Mouse (Mus musculus) forebrain, embryonic 15.5 days (tissue): ENCODE measurements around the gene Gm20661. TPM values are rescaled to one million over a fixed set of nuclear protein-coding genes. Genes with fewer than 3 reads are reported as not detected.

Experiments
- ATAC-seq: fragments of 200-750 bp; cut with Nextera tagmentation; replicated peaks from 2 replicates; pipeline ENCODE4 v1.8.0; 2017; ENCODE audit warnings: mild to moderate bottlenecking, moderate TSS enrichment, moderate library complexity
- H3K27ac ChIP-seq: fragments of 300-500 bp; sonication (generic); replicated peaks from 2 replicates; pipeline ENCODE4 v1.5.1; 2015; ENCODE audit warnings: mild to moderate bottlenecking, inconsistent platforms
- H3K27me3 ChIP-seq: fragments of 300-500 bp; sonication (generic); 2 replicates; pipeline ENCODE4 v1.6.1; 2015; ENCODE audit warnings: inconsistent platforms
- H3K36me3 ChIP-seq: fragments of 300-500 bp; sonication (generic); 2 replicates; pipeline ENCODE4 v1.6.1; 2015; ENCODE audit warnings: mild to moderate bottlenecking, inconsistent platforms
- H3K4me1 ChIP-seq: fragments of 300-500 bp; sonication (generic); 2 replicates; pipeline ENCODE4 v1.6.1; 2015; ENCODE audit warnings: inconsistent platforms
- H3K4me2 ChIP-seq: fragments of 300-500 bp; sonication (generic); replicated peaks from 2 replicates; pipeline ENCODE4 v1.6.1; 2015; ENCODE audit warnings: mild to moderate bottlenecking, inconsistent platforms
- H3K4me3 ChIP-seq: fragments of 300-500 bp; sonication (generic); 2 replicates; pipeline ENCODE4 v1.5.1; 2015; ENCODE audit warnings: mild to moderate bottlenecking, inconsistent platforms
- H3K9ac ChIP-seq: fragments of 300-500 bp; sonication (generic); replicated peaks from 2 replicates; pipeline ENCODE4 v1.6.1; 2015; ENCODE audit warnings: mild to moderate bottlenecking, inconsistent platforms
- H3K9me3 ChIP-seq: fragments of 300-500 bp; sonication (generic); 2 replicates; pipeline ENCODE4 v1.6.1; 2016; ENCODE audit warnings: inconsistent platforms
- WGBS: fragments of 180-500 bp; shearing (Covaris S2); methylation state at CpG from one replicate; pipeline ENCODE4 v1.1.7; 2015; ENCODE audit warnings: mixed read lengths; 5-methylcytosine and 5-hydroxymethylcytosine counted together
- polyA plus RNA-seq: library from polyadenylated mRNA; unstranded; fragments of >200 nt; fragmentation: Nextera tagmentation; extraction: Ambion mirVana; gene quantifications from 2 replicates; pipeline ENCODE4 v1.2.1, GENCODE M21; 2015

Gm20661 gene
- 0.64 and 0.83 TPM in 2 replicates for polyA plus RNA-seq

DNA sequence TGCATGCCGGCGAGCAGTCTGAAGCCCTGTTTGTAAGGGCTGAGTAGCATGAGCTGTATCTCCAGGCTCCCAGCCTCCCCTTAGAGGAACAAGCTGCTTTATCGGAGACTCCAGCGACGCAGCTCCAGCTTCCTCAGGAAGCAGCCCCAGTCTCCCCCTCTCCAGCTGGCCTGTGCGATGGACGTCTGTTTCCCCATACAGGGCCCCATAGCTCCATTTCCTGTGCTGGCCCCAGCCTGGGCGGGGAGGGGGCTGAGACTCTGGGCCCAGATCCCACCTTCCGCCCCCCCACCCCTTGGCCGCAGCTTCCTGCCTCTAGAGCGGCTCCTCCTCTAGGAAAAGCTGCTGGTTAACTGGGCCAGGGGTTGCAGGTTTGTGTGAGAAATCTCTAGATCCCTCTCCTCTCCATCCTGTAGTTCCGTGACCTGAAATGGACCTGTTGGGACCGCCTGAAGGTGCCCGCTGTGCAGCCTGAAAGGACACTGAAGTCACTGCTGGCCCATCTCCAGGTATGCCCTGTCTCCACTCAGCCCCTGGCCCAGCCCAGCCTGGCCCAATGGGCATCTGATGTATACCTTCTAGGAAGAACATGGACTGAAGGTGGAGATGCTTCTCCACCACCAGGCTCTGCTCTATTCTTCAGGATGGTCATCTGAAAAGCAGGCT lies at the start of gene Gm20661:
TSS of gene Gm20661 (plus strand) at position 378 of the 666 bp plus-strand sequence.
- H3K4me2 ChIP-seq: peak within 1 kb of the TSS; percentile 15; the same call in 1 of the 2 replicates
- H3K27ac ChIP-seq: peak within 1 kb of the TSS; percentile 46
- no peaks in the 10 kb centered on the region for H3K9me3 ChIP-seq
- 50% methylated on average over 14 of the region's 14 CpGs for WGBS
- H3K4me1 ChIP-seq: peaks cover 34% of the 10 kb centered on the region
- H3K36me3 ChIP-seq: no peaks in the 10 kb centered on the region
- H3K4me3 ChIP-seq: no peak within 1 kb of the TSS
- no peak within 1 kb of the TSS for H3K9ac ChIP-seq
- no peak for ATAC-seq
- no peaks in the 10 kb centered on the region; the same call in 1 of the 2 replicates for H3K27me3 ChIP-seq

DNA sequence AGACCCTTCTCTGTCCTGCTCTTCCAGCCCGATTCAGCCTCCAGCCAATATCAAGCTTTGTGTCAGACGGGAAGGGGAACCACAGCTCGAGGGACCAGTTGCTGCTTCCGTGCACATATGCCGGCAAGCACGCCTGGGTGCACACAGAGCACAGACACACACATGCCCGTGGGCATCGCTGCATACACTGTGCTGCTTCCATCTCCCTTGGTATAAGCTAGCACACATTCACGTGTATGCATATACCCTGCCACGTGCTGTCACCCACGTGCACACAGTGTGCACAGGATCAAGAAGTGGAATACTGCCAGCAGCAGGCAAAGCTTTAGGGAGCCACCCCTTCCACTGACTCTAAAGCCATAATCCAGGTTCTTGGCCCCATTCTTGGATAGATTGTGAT lies 48.7 kb upstream of the Gm20661 start:
- no peak for ATAC-seq
- H3K9me3 ChIP-seq: no peaks in the 10 kb centered on the region
- H3K36me3 ChIP-seq: no peaks in the 10 kb centered on the region
- no peak overlapping the region for H3K4me2 ChIP-seq
- no peak overlapping the region for H3K9ac ChIP-seq
- H3K27me3 ChIP-seq: no peaks in the 10 kb centered on the region
- H3K4me3 ChIP-seq: no peak overlapping the region
- 80% methylated on average over 11 of the region's 11 CpGs for WGBS
- H3K4me1 ChIP-seq: peaks cover 22% of the 10 kb centered on the region
- H3K27ac ChIP-seq: no peak overlapping the region

DNA sequence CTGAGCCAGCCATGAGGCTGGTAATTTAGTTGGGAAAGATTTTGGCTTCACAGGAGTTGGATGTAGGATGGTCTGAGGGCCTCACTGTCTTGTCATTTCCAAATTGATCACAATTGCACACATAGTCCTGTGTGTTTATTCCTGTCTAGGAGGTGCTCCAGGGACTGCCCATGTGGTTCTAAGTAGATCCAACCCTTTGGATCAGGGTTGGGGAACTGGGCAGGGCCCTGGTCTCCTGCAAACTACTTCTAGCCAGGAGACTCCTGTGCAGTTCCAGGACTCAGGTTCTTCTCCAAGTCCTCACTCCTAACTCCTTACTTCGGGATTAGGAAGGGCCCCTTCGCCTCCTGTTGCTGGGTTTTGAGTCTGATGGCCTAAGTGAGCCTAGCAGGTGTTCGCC lies 47.5 kb upstream of the Gm20661 start, which contains the start of gene Camkv:
TSS of gene Camkv (plus strand) at position 301 of the 400 bp plus-strand sequence.
- no peak within 1 kb of the TSS for H3K27ac ChIP-seq
- peaks cover 22% of the 10 kb centered on the region for H3K4me1 ChIP-seq
- WGBS: 6% methylated on average over 3 of the region's 3 CpGs
- peak within 1 kb of the TSS; percentile 65 for H3K4me2 ChIP-seq
- peak within 1 kb of the TSS; percentile 53 for H3K4me3 ChIP-seq
- peak within 1 kb of the TSS; percentile 55 for H3K9ac ChIP-seq
- H3K9me3 ChIP-seq: no peaks in the 10 kb centered on the region
- H3K36me3 ChIP-seq: no peaks in the 10 kb centered on the region
- 0 out of 2 replicates have a peak, but pooled peaks have one; percentile 4 for ATAC-seq
- H3K27me3 ChIP-seq: no peaks in the 10 kb centered on the region

DNA sequence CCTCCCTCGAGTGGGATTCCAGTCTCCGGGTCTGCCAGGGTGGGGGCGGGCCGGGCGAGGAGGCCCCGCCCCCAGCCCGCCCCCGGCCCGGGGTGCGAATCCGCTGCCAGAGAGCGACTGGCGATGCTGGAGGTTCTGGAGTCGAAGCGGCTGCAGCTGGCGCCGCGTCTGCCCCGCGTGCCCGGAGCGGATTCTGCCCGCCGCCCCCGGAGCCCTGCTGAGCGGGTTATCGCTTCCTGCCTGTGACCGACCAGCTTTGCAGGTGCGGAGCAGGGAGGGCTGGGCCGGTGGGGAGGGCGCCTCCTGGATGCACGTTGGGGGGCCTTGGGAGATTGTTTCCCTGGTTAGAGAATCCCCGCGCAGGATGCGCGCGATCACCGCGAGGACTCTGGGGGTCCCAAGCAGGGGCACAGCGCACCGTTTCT lies 47.1 kb upstream of the Gm20661 start:
- WGBS: under 1% methylated on average over 41 of the region's 41 CpGs
- Histone ChIP-seq H3K36me3 (no peaks in the 10 kb centered on the region), H3K4me3 (peak overlapping the region; percentile 53), H3K4me1 (peaks cover 22% of the 10 kb centered on the region), H3K9me3 (no peaks in the 10 kb centered on the region), H3K9ac (peak overlapping the region; percentile 55), H3K27me3 (no peaks in the 10 kb centered on the region), H3K4me2 (peak overlapping the region; percentile 65), H3K27ac (no peak overlapping the region)
- peak; percentile 62 for ATAC-seq

DNA sequence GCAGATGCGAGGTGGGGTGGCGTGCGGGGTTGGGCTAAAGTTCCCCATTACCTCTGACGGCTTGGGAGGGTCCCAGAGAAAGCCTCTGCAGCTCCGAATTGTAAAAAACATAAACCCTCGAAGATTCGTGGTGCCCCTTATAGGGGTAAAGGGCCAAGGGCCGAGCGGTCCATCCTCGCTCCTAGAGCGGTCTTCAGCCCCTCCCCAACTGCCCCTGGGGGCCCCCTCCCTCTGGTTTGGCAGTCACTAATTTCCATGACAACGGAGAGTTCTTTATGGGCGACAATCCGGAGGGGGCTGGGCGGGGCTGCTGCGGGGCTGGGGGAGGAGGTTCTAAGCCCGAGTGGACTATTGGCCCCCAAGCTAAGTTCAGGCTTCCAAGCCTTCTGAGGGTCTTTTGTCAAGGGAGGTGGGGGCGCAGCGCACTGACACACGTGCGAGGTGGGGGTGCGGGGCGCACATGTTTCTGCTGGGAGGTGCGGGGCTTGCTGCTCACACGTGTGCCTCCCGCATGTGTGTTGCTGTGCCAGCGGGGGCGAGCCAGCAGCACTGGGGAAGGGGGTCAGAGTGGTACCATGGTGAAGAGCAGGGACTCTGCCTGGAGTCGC lies 46.5 kb upstream of the Gm20661 start:
- H3K27me3 ChIP-seq: no peaks in the 10 kb centered on the region
- H3K4me1 ChIP-seq: peaks cover 22% of the 10 kb centered on the region
- H3K36me3 ChIP-seq: no peaks in the 10 kb centered on the region
- no peak overlapping the region for H3K27ac ChIP-seq
- under 1% methylated on average over 29 of the region's 29 CpGs for WGBS
- H3K9me3 ChIP-seq: no peaks in the 10 kb centered on the region
- H3K4me2 ChIP-seq: peak overlapping the region; percentile 65
- peak overlapping the region; percentile 53 for H3K4me3 ChIP-seq
- peak; percentile 48 for ATAC-seq
- peak overlapping the region; percentile 55 for H3K9ac ChIP-seq

DNA sequence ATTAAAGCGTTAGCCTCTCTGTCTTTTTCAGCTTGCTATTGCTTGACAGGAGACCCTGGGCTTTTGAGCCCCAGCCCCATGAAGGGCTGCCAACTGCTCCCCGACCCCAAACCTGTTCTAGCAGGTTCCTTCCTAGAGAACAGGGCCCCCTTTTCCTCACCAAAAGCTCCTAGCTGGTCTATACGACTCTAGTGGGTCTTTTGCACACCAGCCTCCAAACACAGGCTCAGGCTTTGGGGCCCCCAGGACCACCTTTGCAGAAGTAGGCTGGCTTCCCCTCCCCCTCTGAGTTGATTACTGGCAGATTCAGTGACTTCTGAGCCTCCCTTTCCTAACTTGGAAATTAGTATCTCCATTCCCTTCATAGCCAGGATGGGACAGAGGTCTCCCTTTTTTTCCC lies 46.0 kb upstream of the Gm20661 start:
- no peaks in the 10 kb centered on the region for H3K9me3 ChIP-seq
- peak overlapping the region; percentile 65 for H3K4me2 ChIP-seq
- no peak for ATAC-seq
- peaks cover 22% of the 10 kb centered on the region for H3K4me1 ChIP-seq
- H3K9ac ChIP-seq: peak overlapping the region; percentile 55
- no peaks in the 10 kb centered on the region for H3K27me3 ChIP-seq
- H3K36me3 ChIP-seq: no peaks in the 10 kb centered on the region
- no peak overlapping the region for H3K27ac ChIP-seq
- H3K4me3 ChIP-seq: peak overlapping the region; percentile 53
- WGBS: 7% methylated on average over 3 of the region's 3 CpGs

DNA sequence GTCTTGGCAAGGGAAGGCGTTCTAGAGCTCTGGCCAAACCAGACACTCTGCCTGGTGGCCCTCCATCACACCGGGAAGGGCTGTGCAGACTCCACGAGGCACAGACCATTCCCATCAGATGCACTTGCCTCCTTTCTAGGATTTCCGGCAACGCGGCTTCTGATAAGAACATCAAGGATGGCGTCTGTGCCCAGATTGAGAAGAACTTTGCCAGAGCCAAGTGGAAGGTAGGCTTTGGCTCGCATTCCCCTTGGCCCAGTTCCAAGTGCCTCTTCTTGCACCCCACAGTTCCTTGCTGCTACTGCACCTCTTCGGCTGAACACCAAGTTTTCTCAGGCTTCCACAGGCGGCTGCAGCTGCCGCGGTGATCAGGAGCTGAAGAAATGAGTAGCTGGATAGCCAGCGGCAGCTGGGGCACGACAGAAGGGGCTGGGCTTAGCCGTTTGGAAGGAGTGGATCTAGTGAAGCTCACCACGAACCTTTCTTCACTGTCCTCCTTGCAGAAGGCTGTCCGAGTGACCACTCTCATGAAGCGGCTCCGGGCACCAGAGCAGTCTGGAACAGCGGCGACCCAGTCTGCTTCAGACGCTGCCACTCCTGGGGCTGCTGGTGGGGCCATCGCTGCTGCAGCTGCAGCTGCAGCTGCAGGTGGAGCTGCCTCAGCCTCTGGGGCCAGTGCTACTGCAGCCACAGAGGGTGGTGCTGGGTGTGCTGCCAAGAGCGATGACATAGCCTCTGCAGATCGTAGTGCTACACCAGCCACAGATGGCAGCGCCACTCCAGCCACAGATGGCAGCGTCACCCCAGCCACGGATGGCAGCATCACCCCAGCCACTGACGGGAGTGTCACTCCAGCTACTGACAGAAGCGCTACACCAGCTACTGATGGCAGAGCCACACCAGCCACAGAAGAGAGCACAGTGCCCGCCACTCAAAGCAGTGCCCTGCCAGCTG lies 35.3 kb upstream of the Gm20661 start:
- H3K9me3 ChIP-seq: no peaks in the 10 kb centered on the region
- H3K4me2 ChIP-seq: no peak overlapping the region
- 87% methylated on average over 31 of the region's 31 CpGs for WGBS
- H3K27me3 ChIP-seq: no peaks in the 10 kb centered on the region
- H3K36me3 ChIP-seq: no peaks in the 10 kb centered on the region
- no peak overlapping the region for H3K9ac ChIP-seq
- no peak overlapping the region for H3K4me3 ChIP-seq
- H3K27ac ChIP-seq: no peak overlapping the region
- ATAC-seq: no peak
- H3K4me1 ChIP-seq: peaks cover 17% of the 10 kb centered on the region

DNA sequence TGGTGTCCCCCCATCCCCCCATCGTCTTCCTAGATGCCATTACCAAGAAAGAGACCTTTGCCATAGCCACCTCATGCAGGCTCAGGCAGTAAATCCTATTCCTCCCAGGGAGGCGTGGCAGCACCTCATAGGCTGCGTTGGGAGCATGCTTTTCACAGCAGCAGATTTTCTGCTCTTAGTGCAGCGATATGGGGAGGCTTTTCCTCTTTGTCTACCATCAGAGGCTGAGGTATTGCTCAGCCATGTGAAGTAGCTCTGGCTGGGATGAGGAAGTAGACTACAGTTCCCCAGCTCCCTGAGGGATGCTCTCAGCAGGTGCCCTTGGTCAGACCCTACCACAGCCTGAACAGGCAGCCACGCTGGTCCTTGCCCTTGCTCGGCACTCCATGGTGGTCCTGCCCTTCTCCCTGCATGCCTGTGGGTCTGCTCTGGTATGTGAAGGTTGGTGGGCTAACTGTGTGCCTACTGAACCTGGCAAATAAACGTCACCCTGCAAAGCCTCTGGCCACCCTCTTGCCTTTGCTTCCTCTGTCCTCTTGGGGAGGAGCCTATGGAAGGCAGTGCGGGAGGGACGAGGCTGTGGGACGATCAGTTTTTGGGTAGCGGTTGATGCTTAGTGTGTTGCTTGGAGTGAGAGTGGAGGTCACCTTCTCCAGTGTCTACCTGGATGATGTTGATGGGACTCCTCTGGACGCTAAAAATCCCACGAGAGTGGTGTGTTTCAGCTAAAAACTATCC lies 33.5 kb upstream of the Gm20661 start:
- WGBS: 86% methylated on average over 13 of the region's 13 CpGs
- no peak overlapping the region for H3K27ac ChIP-seq

DNA sequence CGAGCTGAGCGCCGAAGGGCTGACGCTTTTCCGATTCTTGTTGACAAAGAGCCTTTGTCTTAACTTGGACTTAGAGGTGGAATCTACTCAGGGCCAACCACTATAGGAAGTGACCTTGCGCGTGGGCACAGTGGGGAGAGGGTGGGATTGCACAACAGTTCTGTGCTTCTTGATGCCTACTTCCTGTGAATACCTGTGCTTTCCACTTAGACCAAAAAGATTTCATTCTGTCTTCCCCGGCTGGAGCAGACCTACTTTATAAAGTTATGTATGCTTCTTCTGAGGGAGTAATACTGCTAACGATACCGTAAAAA lies 33.0 kb upstream of the Gm20661 start, which contains the start of gene Traip:
TSS of gene Traip (plus strand) at position 215 of the 314 bp plus-strand sequence.
- WGBS: 91% methylated on average over 10 of the region's 10 CpGs
- ATAC-seq: no peak

More for the DNA sequence above, 33.5 kb upstream of the Gm20661 start:
- no peak for ATAC-seq
- H3K9me3 ChIP-seq: no peaks in the 10 kb centered on the region
- H3K9ac ChIP-seq: no peak overlapping the region
- no peaks in the 10 kb centered on the region for H3K36me3 ChIP-seq
- H3K4me2 ChIP-seq: no peak overlapping the region
- H3K4me3 ChIP-seq: no peak overlapping the region
- H3K4me1 ChIP-seq: peaks cover 17% of the 10 kb centered on the region
- H3K27me3 ChIP-seq: no peaks in the 10 kb centered on the region

DNA sequence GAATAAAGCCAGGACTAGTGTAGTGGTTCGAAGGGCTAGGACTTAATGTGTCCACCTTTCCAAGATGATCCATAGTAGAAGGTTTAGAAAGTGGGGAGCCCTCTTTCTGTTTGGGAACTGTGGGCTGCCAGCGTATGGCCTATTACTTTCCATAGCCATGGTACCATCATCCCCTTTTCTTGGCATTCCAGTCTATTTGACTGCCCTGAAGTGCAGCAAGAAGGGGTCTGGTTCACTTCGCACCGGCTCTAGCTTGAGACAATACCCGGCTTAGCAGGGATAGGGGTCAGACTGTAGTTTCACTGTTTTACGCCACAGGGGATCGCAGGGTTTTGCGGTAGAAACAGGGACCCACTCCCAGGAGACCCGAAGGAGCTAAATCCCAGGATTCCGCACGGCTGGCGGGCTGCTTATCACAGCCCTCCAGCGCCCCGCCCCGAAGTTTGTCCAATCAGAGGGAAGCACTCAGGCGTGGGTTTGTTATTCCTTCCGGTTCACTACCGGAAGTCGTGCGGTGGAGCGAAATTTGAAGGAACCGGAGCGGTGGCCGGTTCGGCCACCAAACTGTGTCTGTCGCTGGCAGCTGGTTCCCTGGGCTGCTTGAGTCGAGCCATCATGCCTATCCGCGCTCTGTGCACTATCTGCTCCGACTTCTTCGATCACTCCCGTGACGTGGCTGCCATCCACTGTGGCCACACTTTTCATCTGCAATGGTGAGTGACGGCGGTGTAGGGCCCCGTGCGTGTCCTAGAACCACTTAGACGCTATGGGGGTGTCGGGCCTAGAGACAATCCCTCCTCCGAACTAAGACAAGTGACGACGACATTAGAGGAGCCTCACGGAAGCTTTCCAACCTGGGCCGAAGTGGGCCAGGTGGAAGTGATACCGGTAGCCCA lies 32.1 kb upstream of the Gm20661 start:
- Histone ChIP-seq H3K27ac (peak overlapping the region; percentile 89), H3K27me3 (no peaks in the 10 kb centered on the region), H3K9me3 (no peaks in the 10 kb centered on the region), H3K4me2 (peak overlapping the region; percentile 65), H3K36me3 (no peaks in the 10 kb centered on the region), H3K4me1 (peaks cover 17% of the 10 kb centered on the region), H3K9ac (peak overlapping the region; percentile 59), H3K4me3 (peak overlapping the region; percentile 67)
- 14% methylated on average over 45 of the region's 45 CpGs for WGBS
- ATAC-seq: peak; percentile 96

More for the DNA sequence above, 33.0 kb upstream of the Gm20661 start, which contains the start of gene Traip:
- Histone ChIP-seq H3K27me3 (no peaks in the 10 kb centered on the region), H3K4me2 (peak within 1 kb of the TSS; percentile 65), H3K4me3 (peak within 1 kb of the TSS; percentile 67), H3K36me3 (no peaks in the 10 kb centered on the region), H3K4me1 (peaks cover 17% of the 10 kb centered on the region), H3K27ac (peak within 1 kb of the TSS; percentile 89), H3K9me3 (no peaks in the 10 kb centered on the region), H3K9ac (peak within 1 kb of the TSS; percentile 59)
